Mouse (Mus musculus): ENCODE data around the gene Dkkl1. TPM values are rescaled to one million over a fixed set of nuclear protein-coding genes. Genes with fewer than 3 reads are reported as not detected.
"Not testable (repeated sequence)": the region's sequence is repeated elsewhere in the genome, so short reads cannot be mapped to it uniquely, and the experiment has no call there.

Dkkl1 gene
- polyA plus RNA-seq, 3 experiments from 2014 or later, result 17.5 to 50.4 (median 28.3) TPM

- ATAC-seq, result no peak
Measured at GRCm38 (mm10) chr7:45191803-45192363, 20.1 kb downstream of the Dkkl1 start.

- no peak for ATAC-seq
Measured at GRCm38 (mm10) chr7:45191161-45191560, 20.8 kb downstream of the Dkkl1 start.

GRCm38 (mm10) chr7:45190186-45190585, 21.8 kb downstream of the Dkkl1 start:
- ATAC-seq, result no peak

GRCm38 (mm10) chr7:45189600-45189999, 22.3 kb downstream of the Dkkl1 start:
- ATAC-seq, result no peak

- ATAC-seq, result no peak
Measured at GRCm38 (mm10) chr7:45185921-45186320, 26.0 kb downstream of the Dkkl1 start.

GRCm38 (mm10) chr7:45183672-45184071, 28.3 kb downstream of the Dkkl1 start:
- ATAC-seq, result no peak

- ATAC-seq, result no peak
Measured at GRCm38 (mm10) chr7:45182606-45183005, 29.3 kb downstream of the Dkkl1 start.

- ATAC-seq, result peak; percentile 94
Measured at GRCm38 (mm10) chr7:45182199-45182601, 29.7 kb downstream of the Dkkl1 start.

- no peak for ATAC-seq
Measured at GRCm38 (mm10) chr7:45181540-45181939, 30.4 kb downstream of the Dkkl1 start.

GRCm38 (mm10) chr7:45180896-45181477, 31.0 kb downstream of the Dkkl1 start, which contains the start of gene Pth2:
Pth2 (plus strand) TSS chr7:45180995.
- no peak for ATAC-seq

GRCm38 (mm10) chr7:45179469-45179868, 32.5 kb downstream of the Dkkl1 start, which contains the start of gene Gfy:
Gfy (minus strand) TSS chr7:45179569.
- no peak for ATAC-seq

- no peak for ATAC-seq
Measured at GRCm38 (mm10) chr7:45178550-45178949, 33.4 kb downstream of the Dkkl1 start.

- ATAC-seq, result no peak
Measured at GRCm38 (mm10) chr7:45176356-45176755, 35.6 kb downstream of the Dkkl1 start.

- ATAC-seq, result no peak
Measured at GRCm38 (mm10) chr7:45175929-45176328, 36.0 kb downstream of the Dkkl1 start.

GRCm38 (mm10) chr7:45175398-45175797, 36.5 kb downstream of the Dkkl1 start:
- no peak for ATAC-seq

GRCm38 (mm10) chr7:45174567-45175280, 37.2 kb downstream of the Dkkl1 start:
- ATAC-seq, result no peak

- not testable (repeated sequence) for ATAC-seq
Measured at GRCm38 (mm10) chr7:45173772-45174171, 38.2 kb downstream of the Dkkl1 start.

GRCm38 (mm10) chr7:45172974-45173373, 39.0 kb downstream of the Dkkl1 start:
- ATAC-seq, result no peak

GRCm38 (mm10) chr7:45169495-45169894, 42.5 kb downstream of the Dkkl1 start:
- ATAC-seq, result no peak

GRCm38 (mm10) chr7:45168656-45169055, 43.3 kb downstream of the Dkkl1 start:
- ATAC-seq, result no peak

GRCm38 (mm10) chr7:45167761-45168445, 44.0 kb downstream of the Dkkl1 start:
- no peak for ATAC-seq

- ATAC-seq, result no peak
Measured at GRCm38 (mm10) chr7:45166950-45167401, 45.0 kb downstream of the Dkkl1 start.

GRCm38 (mm10) chr7:45165701-45166100, 46.2 kb downstream of the Dkkl1 start:
- no peak for ATAC-seq
